Mouse (Mus musculus): ENCODE data around the gene Rgs9bp. TPM values are rescaled to one million over a fixed set of nuclear protein-coding genes. Genes with fewer than 3 reads are reported as not detected.
"Not testable (repeated sequence)": the region's sequence is repeated elsewhere in the genome, so short reads cannot be mapped to it uniquely, and the experiment has no call there.

Rgs9bp gene
- polyA plus RNA-seq, 1 experiment = not detected

DNA sequence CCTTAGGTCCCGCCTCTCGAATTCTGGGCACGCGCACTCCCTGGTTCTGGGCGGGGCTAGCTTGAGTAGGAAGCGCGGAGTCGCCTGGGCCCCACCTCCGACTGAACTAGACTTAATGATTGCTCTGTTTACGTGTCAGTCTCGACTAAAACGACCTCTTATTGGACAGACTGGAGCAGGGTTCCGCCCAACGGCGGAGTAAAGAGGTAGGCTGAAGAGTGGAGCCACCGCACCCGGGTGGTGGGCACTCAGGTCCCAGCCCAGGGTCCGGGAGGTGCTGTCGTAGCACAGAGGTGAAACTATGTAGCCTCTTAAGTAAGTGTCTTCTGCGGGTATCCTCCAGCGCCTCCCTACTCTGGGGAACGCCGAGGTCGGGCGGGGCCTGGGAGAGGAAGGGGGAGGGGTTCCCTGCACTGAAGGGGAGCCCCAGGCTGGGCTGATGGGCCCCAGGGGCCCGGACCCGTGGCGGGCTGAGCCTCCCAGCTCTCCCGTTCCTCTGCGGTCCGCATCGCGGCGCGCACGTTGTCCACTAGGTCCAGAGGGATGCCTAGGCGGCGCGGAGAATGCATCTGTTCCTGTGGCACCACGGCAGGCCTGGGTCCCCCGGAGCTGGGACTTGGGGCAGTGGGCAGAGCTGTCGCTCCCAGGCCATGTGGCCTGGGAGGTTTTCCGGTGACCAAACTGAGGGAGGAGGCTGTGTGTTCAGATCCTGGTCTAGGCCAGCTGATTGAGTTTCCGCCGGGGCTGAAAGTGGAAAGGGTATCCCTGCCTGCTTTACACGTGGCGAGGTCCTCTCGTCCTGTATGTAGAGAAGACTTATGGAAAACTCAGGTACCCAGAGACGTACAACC is 898 bp upstream of the Rgs9bp start, which contains the start of gene Ankrd27:
TSS of gene Ankrd27 (plus strand) at position 190 of the 851 bp plus-strand sequence.
- TF ChIP-seq TAL1 (IDR thresholded peaks at IDR 0.05; ENCODE audit: low read length) = no peak
- peaks cover 41% of the 10 kb centered on the region for H3K27me3 ChIP-seq (ENCODE audit: control insufficient read depth)
- peak within 1 kb of the TSS; percentile 88 for H3K4me3 ChIP-seq (replicated peaks)
- peaks cover 13% of the 10 kb centered on the region for H3K36me3 ChIP-seq (ENCODE audit: control insufficient read depth)
- H3K4me1 ChIP-seq (ENCODE audit: control insufficient read depth) = peaks cover 66% of the 10 kb centered on the region
- H3K9me3 ChIP-seq (ENCODE audit: control insufficient read depth, low read length) = peaks cover 9% of the 10 kb centered on the region; the same call in 1 of the 2 replicates

DNA sequence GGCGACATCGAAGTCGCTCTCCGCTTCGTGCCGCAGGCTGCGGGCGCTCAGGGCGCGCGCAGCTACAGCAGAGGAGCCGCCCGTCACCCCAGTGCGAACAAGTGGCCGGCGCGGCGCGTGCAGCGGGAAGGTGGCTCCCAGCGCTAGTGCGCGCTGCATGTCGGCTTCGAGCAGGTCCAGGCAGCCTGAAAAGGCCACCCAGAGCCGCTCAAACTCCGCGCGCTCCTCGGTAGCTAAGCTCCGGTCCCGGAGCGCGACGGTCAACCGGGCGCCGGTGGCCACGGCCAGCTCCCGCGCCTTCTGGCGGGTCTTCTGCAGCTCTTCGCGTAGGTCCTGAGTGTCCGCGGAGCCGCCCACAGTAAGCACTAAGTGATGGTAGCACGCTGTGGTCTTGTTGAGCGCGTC is 594 bp downstream of the Rgs9bp start:
- peaks cover 3% of the 10 kb centered on the region for H3K36me3 ChIP-seq (ENCODE audit: control insufficient read depth)
- no peak for TF ChIP-seq TAL1 (IDR thresholded peaks at IDR 0.05; ENCODE audit: low read length)
- no peak for TF ChIP-seq GATA1 (IDR thresholded peaks at IDR 0.05; ENCODE audit: low read length)
- H3K4me1 ChIP-seq (ENCODE audit: control insufficient read depth) = peaks cover 59% of the 10 kb centered on the region
- H3K27me3 ChIP-seq (ENCODE audit: control insufficient read depth) = peaks cover 46% of the 10 kb centered on the region
- H3K4me3 ChIP-seq (replicated peaks) = peak overlapping the region; percentile 88
- H3K9me3 ChIP-seq (ENCODE audit: control insufficient read depth, low read length) = peaks cover 9% of the 10 kb centered on the region; the same call in 1 of the 2 replicates

DNA sequence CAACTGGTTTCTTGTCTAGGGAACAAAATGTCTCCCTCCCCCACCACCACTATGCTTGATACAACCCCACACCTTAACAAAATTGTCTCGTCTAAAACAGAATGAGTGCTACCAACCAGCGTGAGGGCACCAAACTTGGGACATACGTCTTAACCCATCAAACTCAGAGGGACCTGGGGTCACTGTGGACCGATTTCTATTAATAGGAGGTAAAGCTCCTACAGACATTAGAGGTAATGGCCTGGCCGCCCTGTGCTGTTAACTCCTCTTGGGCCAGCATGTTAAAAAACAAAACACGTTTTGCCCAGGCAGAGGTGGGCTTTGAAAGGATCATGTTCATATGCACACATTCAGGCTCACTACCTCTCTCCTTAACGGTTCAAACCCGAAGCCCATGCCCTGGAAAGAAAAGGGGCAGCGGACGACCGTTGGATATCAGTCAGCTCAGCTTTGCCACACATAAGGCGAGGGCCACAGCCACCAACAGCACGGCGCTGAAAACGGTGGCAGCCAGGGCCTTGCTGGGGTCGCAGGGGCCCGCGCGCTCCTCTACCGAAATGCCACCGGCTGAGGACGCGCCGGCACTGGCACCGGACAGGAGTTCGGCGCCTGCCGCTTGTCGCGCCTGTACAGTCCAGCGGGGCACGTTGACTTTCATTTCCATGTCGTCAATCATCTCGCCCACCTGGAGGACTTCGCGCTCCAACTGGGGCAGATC is 1.2 kb downstream of the Rgs9bp start:
- H3K4me1 ChIP-seq (ENCODE audit: control insufficient read depth) = peaks cover 53% of the 10 kb centered on the region
- peak overlapping the region; percentile 88 for H3K4me3 ChIP-seq (replicated peaks)
- H3K27me3 ChIP-seq (ENCODE audit: control insufficient read depth) = peaks cover 49% of the 10 kb centered on the region
- peaks cover 3% of the 10 kb centered on the region for H3K36me3 ChIP-seq (ENCODE audit: control insufficient read depth)
- TF ChIP-seq GATA1 (IDR thresholded peaks at IDR 0.05; ENCODE audit: low read length) (no peak), TAL1 (IDR thresholded peaks at IDR 0.05; ENCODE audit: low read length) (no peak)
- H3K9me3 ChIP-seq (ENCODE audit: control insufficient read depth, low read length) = peaks cover 9% of the 10 kb centered on the region; the same call in 1 of the 2 replicates

DNA sequence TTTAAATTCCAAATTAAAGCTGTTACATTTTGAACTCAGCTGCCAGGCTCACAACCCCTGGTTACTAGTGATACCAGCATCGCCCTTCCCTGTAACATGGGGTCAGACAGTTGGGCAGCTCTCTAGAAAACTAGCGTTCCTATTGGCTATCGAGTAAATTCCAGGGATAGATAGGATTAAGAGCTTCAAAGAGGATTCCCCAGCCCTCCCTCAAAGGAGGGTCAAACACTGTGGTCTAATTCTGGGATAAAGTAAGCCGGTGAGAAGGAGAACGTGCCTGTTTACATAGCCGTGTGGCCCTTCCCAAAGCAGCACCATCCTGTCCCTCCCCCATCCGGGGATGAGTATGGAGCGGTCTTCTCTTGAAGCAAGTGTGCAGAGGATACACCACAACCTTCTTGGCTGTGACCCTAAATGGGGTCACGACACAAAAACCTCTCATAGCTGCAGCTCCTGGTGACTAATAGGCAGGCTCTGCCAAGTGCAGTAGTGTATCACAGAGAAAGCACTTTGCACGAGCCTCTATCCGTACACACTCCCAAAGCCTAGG is 1.8 kb downstream of the Rgs9bp start:
- Histone ChIP-seq H3K27me3 (ENCODE audit: control insufficient read depth) (peaks cover 50% of the 10 kb centered on the region), H3K4me3 (replicated peaks) (no peak overlapping the region), H3K4me1 (ENCODE audit: control insufficient read depth) (peaks cover 47% of the 10 kb centered on the region)

DNA sequence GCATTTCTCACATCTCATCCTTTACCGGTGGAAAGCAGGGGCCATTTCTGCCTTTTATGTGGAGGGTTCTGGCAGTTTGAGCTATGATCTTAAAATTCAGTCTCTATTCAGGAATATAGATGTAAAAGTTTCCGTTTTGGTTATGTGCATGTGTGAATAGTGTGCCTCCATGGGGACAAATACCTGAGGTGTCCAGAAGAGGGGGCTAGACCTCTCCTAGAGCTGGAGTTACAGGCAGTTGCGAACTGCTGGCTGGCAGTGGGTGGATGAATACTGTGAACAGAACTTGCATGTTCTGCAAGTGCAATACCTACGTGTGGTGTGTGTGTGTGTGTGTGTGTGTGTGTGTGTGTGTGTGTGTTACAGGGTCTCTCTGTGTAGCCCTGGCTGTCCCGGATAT is 2.7 kb downstream of the Rgs9bp start:
- peaks cover 9% of the 10 kb centered on the region; the same call in 1 of the 2 replicates for H3K9me3 ChIP-seq (ENCODE audit: control insufficient read depth, low read length)
- TF ChIP-seq TAL1 (IDR thresholded peaks at IDR 0.05; ENCODE audit: low read length) = no peak
- no peak for TF ChIP-seq GATA1 (IDR thresholded peaks at IDR 0.05; ENCODE audit: low read length)
- H3K4me1 ChIP-seq (ENCODE audit: control insufficient read depth) = peaks cover 38% of the 10 kb centered on the region
- peaks cover 57% of the 10 kb centered on the region for H3K27me3 ChIP-seq (ENCODE audit: control insufficient read depth)
- no peaks in the 10 kb centered on the region for H3K36me3 ChIP-seq (ENCODE audit: control insufficient read depth)
- H3K4me3 ChIP-seq (replicated peaks) = no peak overlapping the region

More for the DNA sequence above, 1.8 kb downstream of the Rgs9bp start:
- peaks cover under 1% of the 10 kb centered on the region for H3K36me3 ChIP-seq (ENCODE audit: control insufficient read depth)
- peaks cover 9% of the 10 kb centered on the region; the same call in 1 of the 2 replicates for H3K9me3 ChIP-seq (ENCODE audit: control insufficient read depth, low read length)
- TF ChIP-seq GATA1 (IDR thresholded peaks at IDR 0.05; ENCODE audit: low read length) (no peak), TAL1 (IDR thresholded peaks at IDR 0.05; ENCODE audit: low read length) (no peak)

DNA sequence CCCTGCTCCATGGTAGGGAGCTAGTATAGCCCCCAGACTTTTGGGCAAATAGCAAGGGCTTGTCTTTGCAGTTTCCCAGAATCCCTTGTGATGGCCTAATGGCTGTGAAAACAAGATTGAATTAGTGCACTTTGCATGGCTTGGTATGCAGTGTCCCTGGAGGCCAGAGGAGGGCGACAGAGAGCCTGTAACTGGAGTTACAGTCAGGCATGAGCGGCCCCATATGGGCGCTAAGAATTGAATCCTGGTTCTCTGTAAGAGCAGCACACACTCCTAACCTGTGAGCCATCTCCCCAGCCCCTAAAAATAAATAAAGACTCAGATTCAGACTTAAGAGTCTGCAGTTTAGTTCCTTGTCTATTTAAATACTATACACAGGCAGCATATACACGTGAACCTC is 5.5 kb downstream of the Rgs9bp start:
- TF ChIP-seq TAL1 (IDR thresholded peaks at IDR 0.05; ENCODE audit: low read length) (no peak), GATA1 (IDR thresholded peaks at IDR 0.05; ENCODE audit: low read length) (no peak)
- Histone ChIP-seq H3K4me1 (ENCODE audit: control insufficient read depth) (peaks cover 17% of the 10 kb centered on the region), H3K27me3 (ENCODE audit: control insufficient read depth) (peaks cover 73% of the 10 kb centered on the region), H3K36me3 (ENCODE audit: control insufficient read depth) (no peaks in the 10 kb centered on the region), H3K4me3 (replicated peaks) (no peak overlapping the region), H3K9me3 (ENCODE audit: control insufficient read depth, low read length) (peaks cover 9% of the 10 kb centered on the region; the same call in 1 of the 2 replicates)

DNA sequence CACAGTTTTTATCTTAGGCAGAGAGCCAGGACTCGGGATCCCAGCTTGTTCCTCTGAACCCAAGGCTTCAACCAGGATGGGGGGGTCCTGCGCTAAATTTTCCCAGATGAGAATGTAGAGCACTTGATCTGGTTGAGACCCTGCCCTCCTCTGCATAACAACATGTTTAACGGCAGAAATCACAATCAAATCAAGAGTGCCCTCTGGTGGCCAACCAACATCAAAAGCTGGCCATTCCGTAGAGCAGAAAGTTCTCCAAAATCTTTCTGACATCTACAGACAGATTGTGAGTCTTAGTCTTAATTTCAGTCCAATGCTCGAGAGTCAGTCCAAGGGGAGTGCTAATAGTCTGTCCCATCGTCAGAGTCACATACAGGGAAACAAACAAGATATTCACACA is 14.5 kb downstream of the Rgs9bp start:
- not testable (repeated sequence) for H3K36me3 ChIP-seq (ENCODE audit: control insufficient read depth); H3K9me3 ChIP-seq (ENCODE audit: control insufficient read depth, low read length); H3K4me3 ChIP-seq (replicated peaks)
- H3K4me1 ChIP-seq (ENCODE audit: control insufficient read depth) = peaks cover 14% of the 10 kb centered on the region
- H3K27me3 ChIP-seq (ENCODE audit: control insufficient read depth) = peaks cover 24% of the 10 kb centered on the region

DNA sequence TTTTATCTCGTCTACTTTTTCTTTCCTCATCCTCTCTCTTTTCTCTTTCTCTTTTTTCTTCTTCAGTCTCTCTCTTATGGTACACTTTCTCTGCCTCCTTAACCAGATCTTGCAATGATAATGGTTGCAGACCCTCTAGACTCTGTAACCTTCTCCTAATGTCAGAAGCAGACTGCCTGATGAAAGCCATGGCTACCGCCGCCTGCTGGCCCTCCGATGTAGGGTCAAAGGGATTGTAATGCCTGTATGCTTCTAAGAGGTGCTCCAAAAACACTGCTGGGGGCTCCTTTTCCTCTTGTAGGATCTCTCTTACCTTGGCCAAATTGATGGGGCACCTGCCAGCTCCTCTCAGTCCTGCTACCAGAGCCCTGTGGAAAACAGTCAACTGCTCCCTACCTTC is 15.7 kb downstream of the Rgs9bp start:
- H3K4me3 ChIP-seq (replicated peaks); H3K36me3 ChIP-seq (ENCODE audit: control insufficient read depth); H3K9me3 ChIP-seq (ENCODE audit: control insufficient read depth, low read length): not testable (repeated sequence)
- peaks cover 14% of the 10 kb centered on the region for H3K4me1 ChIP-seq (ENCODE audit: control insufficient read depth)
- H3K27me3 ChIP-seq (ENCODE audit: control insufficient read depth) = peaks cover 15% of the 10 kb centered on the region

DNA sequence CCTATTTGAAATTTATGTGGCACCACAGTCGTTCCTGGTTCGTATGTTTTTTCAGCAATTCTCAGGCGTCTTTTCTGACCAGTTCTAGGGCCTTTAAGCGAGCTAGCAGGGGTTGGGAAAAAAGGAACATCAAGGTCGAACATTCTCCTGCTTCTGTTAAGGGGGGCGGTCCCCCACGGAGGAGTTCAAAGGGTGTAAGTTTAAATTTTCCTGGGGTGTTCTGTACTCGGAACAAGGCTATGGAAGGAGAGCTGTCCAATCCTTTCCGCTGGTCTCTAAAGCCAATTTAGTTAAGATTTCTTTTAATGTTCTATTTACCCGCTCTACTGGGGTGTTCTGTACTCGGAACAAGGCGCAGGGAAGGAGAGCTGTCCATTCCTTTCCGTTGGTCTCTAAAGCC is 19.4 kb downstream of the Rgs9bp start:
- H3K4me3 ChIP-seq (replicated peaks); H3K9me3 ChIP-seq (ENCODE audit: control insufficient read depth, low read length): not testable (repeated sequence)
- H3K4me1 ChIP-seq (ENCODE audit: control insufficient read depth) = peaks cover 43% of the 10 kb centered on the region

DNA sequence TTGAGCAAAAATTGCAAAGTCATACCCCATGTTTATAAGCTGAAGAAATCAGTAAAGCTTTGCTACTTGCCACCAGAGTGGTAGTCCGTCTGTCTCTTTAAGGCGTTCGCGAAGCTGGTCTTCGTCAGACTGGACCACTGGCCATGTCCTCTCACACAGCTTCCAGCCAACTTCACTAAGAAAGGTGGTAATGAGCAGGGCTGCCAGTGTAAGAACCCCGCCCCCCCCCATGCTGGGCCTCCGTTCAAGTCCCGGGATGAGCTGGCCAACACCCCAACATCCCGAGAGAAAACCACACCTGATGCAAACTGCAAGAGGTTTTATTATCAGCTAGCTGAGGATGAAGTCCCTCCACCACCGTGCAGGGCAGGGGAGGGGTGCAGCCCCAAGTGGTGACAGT is 20.5 kb downstream of the Rgs9bp start:
- H3K36me3 ChIP-seq (ENCODE audit: control insufficient read depth); H3K4me3 ChIP-seq (replicated peaks); H3K9me3 ChIP-seq (ENCODE audit: control insufficient read depth, low read length); H3K27me3 ChIP-seq (ENCODE audit: control insufficient read depth): not testable (repeated sequence)
- H3K4me1 ChIP-seq (ENCODE audit: control insufficient read depth) = peaks cover 50% of the 10 kb centered on the region

More for the DNA sequence above, 19.4 kb downstream of the Rgs9bp start:
- H3K27me3 ChIP-seq (ENCODE audit: control insufficient read depth); H3K36me3 ChIP-seq (ENCODE audit: control insufficient read depth): not testable (repeated sequence)
